Mouse (Mus musculus): ENCODE measurements at regions not wholly inside any gene's neighbourhood (a gene's known extent, or its start where the extent isn't known, plus 50 kb on each side); places are given as distances from the start of the nearest gene placed in this dataset.

DNA sequence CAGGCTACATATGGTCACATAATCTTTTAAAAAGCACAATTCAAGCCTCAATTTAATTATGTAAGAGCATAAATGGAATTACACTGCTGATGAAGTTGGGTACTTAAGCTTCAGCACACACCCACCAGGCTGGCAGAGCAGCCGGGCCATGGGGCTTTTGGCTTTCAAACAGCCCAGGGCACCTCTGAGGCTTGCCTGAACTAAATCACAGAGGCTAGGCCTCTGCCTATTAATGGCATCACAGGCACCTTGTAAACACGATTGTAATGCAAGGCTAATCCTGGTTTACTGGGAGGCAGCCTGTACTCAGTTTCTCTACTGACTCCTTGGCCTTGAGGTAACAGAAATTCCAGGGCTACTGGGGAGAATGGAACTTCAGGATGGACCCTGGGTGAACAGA lies 178.1 kb upstream of the Irx5 start:
- no peak for TF ChIP-seq CTCF (IDR thresholded peaks at IDR 0.05; ENCODE audit: low read depth, low read length)
- no peak for TF ChIP-seq GATA1 (IDR thresholded peaks at IDR 0.05; ENCODE audit: borderline replicate concordance, low read length)
- no peak for TF ChIP-seq POLR2AphosphoS5 (IDR thresholded peaks at IDR 0.05; ENCODE audit: insufficient replicate concordance, low read depth, low read length)
- TF ChIP-seq TAL1 (conservative IDR thresholded peaks at IDR 0.05; ENCODE audit: low read depth, low read length): no peak
- no peak for TF ChIP-seq GATA2 (IDR thresholded peaks at IDR 0.05; ENCODE audit: borderline replicate concordance, low read depth, low read length)
